Mouse (Mus musculus) heart, postnatal 25 days (tissue): ENCODE data around the gene Ciao2b. TPM values are rescaled to one million over a fixed set of nuclear protein-coding genes. Genes with fewer than 3 reads are reported as not detected.

Experiments used
- DNase-seq: peaks from one replicate; pipeline ENCODE4 v3.0.0; 2022; ENCODE audit warnings: low spot score
- intact Hi-C: fragments of 180-260 bp; cut with DNase I; formaldehyde crosslinking; loops from one replicate; pipeline ENCODE4 v1.15.1; 2025
- total RNA-seq, 2 experiments: library from RNA; stranded (reverse); gene quantifications; 2 replicates each; pipeline ENCODE4 v1.2.3; 2021

Gene Ciao2b
- total RNA-seq, 2 experiments from 2014 or later, result 58.7 to 66.5 TPM

GRCm38 (mm10) chr8:104627065-104627740, 14.6 kb downstream of the Ciao2b start:
- DNase-seq, result no peak
- intact Hi-C loops, result no loop called here

GRCm38 (mm10) chr8:104624161-104624560, 17.6 kb downstream of the Ciao2b start, which contains the start of gene Cdh16:
Gene Cdh16, minus strand, starts transcription at chr8:104624396.
- DNase-seq, result no peak
- intact Hi-C loops, result no loop called here

- intact Hi-C loops, result no loop called here
- DNase-seq, result no peak
These were observed 21.0 kb downstream of the Ciao2b start for GRCm38 (mm10) chr8:104620765-104621164.

DNA sequence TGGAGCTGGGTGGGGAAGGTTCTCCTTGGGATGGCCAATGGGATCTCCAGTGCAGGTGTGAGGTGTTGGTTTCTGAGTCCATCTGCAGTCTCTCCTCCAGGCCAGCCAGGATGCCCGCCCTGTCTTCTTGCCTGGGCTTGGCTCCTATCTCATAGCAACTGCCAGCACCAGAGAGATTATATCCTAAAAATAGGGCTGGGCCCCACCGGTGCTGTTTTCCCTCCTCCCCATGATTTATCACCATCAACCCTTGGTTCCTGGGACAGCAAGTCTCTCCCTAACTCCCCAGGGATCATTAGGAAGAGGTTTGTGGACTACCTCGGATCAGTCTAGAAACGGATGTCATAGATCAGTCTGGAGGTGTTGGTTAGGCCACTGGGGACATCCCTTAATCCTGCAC, 28.6 kb downstream of the Ciao2b start:
- intact Hi-C loops, result no loop called here
- DNase-seq, result no peak

DNA sequence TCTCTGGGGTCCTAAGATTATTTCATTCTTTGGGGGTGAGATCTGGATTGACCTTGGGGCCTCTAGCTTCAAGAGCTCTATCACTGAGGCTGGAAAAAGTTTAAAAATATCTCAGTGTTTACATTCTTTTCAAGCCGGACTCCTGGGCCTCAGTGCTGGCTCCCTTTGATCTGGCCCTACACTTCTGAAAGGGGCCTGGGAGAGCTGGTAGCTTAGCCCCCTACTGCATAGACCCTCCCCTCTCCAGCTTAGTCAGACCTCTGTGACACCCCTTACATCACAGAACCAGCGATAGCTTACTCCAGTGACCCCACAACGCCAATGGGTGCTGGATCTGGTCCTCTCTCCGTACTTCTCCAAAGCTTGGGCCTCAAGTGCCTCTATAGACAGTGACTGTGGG, 30.2 kb downstream of the Ciao2b start:
- intact Hi-C loops, result loop anchor here (2.0 kb wide), 1 partner anchor 17 kb away; no protein-coding TSS in a partner anchor
- DNase-seq, result no peak

- peak; percentile 55 for DNase-seq
- intact Hi-C loops, result loop anchor here (2.0 kb wide), 1 partner anchor 19 kb away; no protein-coding TSS in a partner anchor
These were observed 31.5 kb downstream of the Ciao2b start for GRCm38 (mm10) chr8:104610185-104610766.

GRCm38 (mm10) chr8:104609222-104609621, 32.5 kb downstream of the Ciao2b start:
- DNase-seq, result no peak
- intact Hi-C loops, result no loop called here

- intact Hi-C loops, result no loop called here
- DNase-seq, result peak; percentile 51
These were observed 33.8 kb downstream of the Ciao2b start for GRCm38 (mm10) chr8:104607944-104608343.

- intact Hi-C loops, result no loop called here
- DNase-seq, result no peak
These were observed 35.4 kb downstream of the Ciao2b start for GRCm38 (mm10) chr8:104606329-104606728.

DNA sequence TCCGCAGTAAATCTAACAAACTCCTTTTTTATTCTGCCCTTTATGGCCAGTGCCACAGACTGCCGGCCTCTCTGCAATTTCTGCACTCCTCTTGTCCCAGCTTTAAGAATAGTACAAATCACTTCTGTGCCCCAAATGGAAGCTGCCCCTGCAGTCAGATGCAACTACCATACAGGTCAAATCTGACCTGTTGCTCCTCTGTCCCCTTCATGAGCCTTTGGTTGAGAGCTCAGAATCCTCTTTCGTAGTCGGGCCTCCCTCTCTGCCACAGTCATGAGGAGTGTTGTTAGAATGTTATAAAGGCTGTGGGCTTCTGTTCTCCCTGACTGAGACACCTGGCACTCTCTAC, 38.5 kb downstream of the Ciao2b start:
- no peak for DNase-seq
- intact Hi-C loops, result loop anchor here (5.0 kb wide), 1 partner anchor 354 kb away; no protein-coding TSS in a partner anchor

DNA sequence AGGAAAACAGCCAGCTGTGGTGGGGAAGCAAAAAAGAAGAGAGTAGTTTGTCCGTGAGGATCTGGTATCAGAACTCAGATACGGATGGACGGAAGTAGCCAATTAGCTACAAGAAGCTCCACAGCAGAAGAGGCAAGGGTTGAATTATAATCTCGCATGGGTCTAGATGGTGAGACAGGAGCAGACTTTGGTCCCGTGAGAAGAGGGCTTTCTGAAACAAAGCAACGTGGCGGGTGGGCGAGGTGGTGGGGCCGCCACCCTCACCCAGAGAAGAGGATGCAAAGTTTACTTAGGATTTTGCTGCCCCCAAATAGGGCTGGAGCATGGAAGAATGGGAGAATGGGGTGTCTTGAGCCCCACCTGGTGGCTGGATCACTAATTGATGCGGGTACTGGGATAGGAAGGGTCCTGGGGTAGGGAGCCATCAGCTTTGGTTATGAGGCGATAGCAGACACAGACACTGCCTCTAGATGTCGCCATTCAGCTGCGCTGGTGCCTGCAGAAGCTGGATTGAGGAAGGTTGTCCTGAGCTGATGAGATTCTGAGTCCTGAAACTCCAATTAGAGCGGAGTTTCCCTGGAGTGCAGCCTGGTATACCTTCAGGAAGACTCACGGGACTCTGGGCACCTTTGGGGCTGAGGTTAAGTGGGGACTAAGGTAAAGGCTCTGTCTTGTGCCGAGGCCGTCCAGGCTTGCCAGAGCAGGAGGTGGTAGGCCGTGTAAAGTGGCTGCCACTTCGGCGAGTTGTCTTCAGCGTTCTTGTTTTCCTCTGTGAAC, 39.1 kb downstream of the Ciao2b start:
- peak; percentile 75 for DNase-seq
- intact Hi-C loops, result loop anchor here (1.0 to 5.0 kb wide), 2 partner anchors 40 to 355 kb away; no protein-coding TSS in a partner anchor

GRCm38 (mm10) chr8:104601941-104602371, 39.8 kb downstream of the Ciao2b start:
- intact Hi-C loops, result loop anchor here (1.0 to 5.0 kb wide), 2 partner anchors 40 to 355 kb away; no protein-coding TSS in a partner anchor
- no peak for DNase-seq

- no peak for DNase-seq
- intact Hi-C loops, result loop anchor here (5.0 kb wide), 1 partner anchor 356 kb away; no protein-coding TSS in a partner anchor
These were observed 40.4 kb downstream of the Ciao2b start for GRCm38 (mm10) chr8:104601386-104601785.

DNA sequence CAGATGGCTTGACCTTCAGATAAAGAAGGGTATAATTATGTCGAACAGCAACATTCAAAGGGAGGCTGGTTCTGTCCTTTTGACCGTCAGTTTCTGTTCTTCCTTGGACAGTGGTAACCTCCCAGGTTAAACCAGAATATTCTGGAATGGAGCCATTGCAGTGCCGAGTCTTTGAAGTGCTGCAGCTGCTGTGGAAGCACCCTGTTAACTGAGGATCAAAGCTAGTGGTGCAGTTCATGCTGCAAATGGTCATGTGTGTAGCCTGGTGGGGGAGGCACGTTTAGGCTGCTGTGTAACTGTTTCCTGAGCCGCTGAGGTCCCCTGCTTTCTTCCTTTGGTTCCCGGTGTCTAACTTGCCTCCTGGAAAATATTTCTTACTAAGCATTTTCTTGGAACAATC, 43.3 kb downstream of the Ciao2b start:
- intact Hi-C loops, result no loop called here
- no peak for DNase-seq

GRCm38 (mm10) chr8:104597656-104598055, 44.1 kb downstream of the Ciao2b start:
- no peak for DNase-seq
- intact Hi-C loops, result no loop called here

DNA sequence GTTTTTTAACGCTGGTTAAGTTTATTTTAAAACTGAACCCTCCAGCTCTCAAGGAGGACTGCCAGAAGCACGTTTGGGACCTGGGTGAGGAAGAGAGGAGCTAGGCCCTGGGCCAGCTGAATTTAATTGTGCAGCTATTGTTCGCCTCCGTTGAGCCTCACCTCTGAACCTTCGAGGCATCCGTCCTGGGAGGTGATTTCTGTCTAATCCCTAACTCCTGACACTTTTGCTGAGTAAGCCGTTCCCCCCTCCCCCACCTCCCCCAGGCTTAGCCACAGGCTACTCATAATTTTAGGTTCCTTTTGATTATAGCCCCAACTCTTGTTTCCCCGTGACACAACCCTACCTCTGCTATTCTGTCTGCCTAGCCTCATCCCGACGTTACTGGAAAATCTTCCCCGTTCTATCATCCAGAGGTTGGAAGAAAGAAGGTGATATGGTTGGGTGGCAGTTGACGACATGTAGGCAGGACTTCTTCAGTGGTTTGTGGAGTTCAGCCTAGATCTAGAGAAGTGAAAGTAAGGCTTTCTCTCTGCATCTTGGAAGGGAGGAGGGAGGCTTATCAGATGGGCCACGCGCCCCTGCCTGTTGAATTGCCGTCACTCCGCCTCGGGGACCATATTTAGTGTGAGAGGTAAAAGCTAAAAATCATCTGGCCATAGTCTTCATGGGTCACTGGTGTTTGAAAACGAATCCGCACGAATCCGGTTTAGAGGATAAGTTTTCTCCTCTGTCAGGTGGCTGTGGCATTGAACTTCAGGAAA, 45.8 kb downstream of the Ciao2b start:
- DNase-seq, result no peak
- intact Hi-C loops, result no loop called here

DNA sequence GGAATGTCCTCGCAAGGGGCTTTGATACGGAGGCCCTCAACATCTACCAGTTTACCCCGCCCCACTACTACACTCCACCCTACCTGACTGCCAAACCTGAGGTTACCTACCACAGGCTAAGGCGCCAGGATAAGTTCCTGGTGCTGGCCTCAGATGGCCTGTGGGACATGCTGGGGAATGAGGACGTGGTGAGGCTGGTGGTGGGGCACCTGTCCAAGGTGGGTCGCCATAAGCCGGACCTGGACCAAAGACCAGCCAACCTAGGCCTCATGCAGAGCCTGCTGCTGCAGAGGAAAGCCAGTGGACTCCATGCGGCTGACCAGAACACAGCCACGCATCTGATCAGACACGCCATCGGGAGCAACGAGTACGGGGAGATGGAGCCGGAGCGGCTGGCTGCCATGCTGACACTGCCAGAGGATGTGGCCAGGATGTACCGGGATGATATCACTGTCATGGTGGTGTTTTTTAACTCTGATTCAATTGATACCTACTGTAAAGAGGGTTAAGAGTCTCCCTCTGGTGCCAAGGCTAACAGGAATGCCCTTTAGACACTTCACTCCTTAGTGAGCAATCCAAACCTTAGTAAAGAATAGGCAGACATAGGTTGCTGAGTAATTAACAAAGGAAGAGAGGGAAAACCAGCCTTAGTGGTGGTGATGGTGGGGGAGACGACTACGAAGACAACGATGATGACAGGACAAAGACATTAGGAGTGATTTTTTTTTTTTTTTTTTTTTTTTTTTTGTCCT, 47.0 kb downstream of the Ciao2b start:
- no peak for DNase-seq
- intact Hi-C loops, result no loop called here

DNA sequence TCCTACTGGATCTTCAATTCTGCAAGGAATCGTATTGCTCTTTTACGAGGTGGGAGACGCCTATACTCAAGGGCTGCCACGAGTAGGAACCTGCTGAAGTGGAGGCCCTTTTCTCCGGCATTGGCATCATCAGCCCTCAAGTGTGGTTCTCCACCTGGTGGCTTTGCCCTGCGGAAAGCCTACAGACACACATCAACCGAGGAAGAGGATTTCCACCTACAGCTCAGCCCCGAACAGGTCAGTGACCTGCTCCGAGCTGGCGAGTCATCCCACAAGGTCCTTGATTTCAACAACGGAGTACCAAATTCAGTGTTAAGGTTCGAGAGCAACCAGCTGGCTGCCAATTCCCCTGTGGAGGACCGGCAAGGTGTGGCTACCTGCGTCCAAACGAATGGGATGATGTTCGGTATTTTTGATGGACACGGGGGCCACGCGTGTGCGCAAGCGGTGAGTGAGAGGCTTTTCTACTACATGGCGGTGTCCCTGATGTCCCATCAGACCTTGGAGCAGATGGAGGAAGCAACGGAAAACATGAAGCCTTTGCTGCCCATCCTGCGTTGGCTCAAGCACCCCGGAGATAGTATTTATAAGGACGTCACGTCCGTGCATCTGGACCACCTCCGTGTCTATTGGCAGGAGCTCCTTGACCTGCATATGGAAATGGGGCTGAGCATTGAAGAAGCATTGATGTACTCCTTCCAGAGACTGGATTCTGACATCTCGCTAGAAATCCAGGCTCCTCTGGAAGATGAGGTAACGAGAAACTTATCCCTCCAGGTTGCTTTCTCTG, 48.0 kb downstream of the Ciao2b start:
- intact Hi-C loops, result no loop called here
- DNase-seq, result no peak
